Mouse (Mus musculus): ENCODE data around the gene Mrtfb. TPM values are rescaled to one million over a fixed set of nuclear protein-coding genes. Genes with fewer than 3 reads are reported as not detected.

Mrtfb gene
- polyA plus RNA-seq, 1 experiment from 2014 or later: 14.9 TPM

DNA sequence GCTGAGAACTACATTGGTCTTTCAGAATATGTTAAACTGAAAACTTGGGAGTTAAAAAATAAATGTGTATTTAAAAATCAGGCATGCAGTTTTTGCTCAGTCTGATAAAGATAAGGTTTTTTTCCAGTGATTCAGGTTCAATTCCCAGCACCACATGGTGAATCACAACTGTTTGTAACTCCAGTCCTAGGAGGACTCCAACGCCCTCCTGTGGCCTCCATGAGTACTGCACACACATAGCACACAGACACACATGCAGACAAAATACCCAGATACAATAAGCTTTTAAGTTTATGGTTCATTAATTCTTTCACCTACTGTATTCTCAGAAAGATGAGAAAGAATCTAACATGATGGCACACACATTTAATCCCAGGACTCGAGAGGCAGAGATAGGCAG is 154.5 kb downstream of the Mrtfb start:
- ATAC-seq (ENCODE audit: low FRiP score, low TSS enrichment) (no peak), DNase-seq (no peak)
- Histone ChIP-seq H3K36me3 (ENCODE audit: control insufficient read depth, insufficient read depth, low read length) (peaks cover 56% of the 10 kb centered on the region), H3K27ac (replicated peaks; ENCODE audit: low read depth, low read length) (no peak overlapping the region), H3K9ac (replicated peaks; ENCODE audit: low read length) (no peak overlapping the region), H3K4me1 (ENCODE audit: control insufficient read depth, insufficient read depth, low read length) (no peaks in the 10 kb centered on the region), H3K9me3 (ENCODE audit: control insufficient read depth, low read length) (no peaks in the 10 kb centered on the region), H3K4me3 (replicated peaks; ENCODE audit: low read depth, low read length) (no peak overlapping the region), H3K4me2 (ENCODE audit: low read length) (no peak overlapping the region), H3K27me3 (ENCODE audit: control insufficient read depth, insufficient read depth, low read length) (no peaks in the 10 kb centered on the region)
- 83% methylated on average over 2 of the region's 2 CpGs for WGBS

DNA sequence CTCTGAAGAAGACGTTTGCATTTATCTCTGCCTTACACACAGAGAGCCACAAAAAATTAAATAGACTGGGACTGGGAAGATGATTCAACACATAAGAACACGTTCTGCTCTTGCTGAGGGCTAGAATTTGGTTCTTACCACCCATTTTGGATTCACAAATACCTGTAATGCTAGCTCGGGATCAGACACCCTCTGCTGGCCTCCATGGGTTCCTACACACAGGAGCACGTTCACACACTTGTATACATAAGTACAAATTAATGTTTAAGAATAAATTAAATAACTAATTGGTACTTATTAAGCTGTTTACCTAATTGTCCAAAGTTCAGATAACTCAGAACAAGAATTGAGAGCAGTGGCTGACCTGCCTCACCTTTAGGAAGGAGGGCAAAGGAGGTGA is 155.2 kb downstream of the Mrtfb start:
- DNase-seq (no peak), ATAC-seq (ENCODE audit: low FRiP score, low TSS enrichment) (no peak)
- no peak overlapping the region for H3K4me2 ChIP-seq (ENCODE audit: low read length)
- peaks cover 51% of the 10 kb centered on the region for H3K36me3 ChIP-seq (ENCODE audit: control insufficient read depth, insufficient read depth, low read length)
- no peaks in the 10 kb centered on the region for H3K27me3 ChIP-seq (ENCODE audit: control insufficient read depth, insufficient read depth, low read length)
- no peaks in the 10 kb centered on the region for H3K4me1 ChIP-seq (ENCODE audit: control insufficient read depth, insufficient read depth, low read length)
- no peak overlapping the region for H3K27ac ChIP-seq (replicated peaks; ENCODE audit: low read depth, low read length)
- H3K9ac ChIP-seq (replicated peaks; ENCODE audit: low read length): no peak overlapping the region
- H3K9me3 ChIP-seq (ENCODE audit: control insufficient read depth, low read length): no peaks in the 10 kb centered on the region
- 96% methylated on average over 4 of the region's 4 CpGs for WGBS
- no peak overlapping the region for H3K4me3 ChIP-seq (replicated peaks; ENCODE audit: low read depth, low read length)

DNA sequence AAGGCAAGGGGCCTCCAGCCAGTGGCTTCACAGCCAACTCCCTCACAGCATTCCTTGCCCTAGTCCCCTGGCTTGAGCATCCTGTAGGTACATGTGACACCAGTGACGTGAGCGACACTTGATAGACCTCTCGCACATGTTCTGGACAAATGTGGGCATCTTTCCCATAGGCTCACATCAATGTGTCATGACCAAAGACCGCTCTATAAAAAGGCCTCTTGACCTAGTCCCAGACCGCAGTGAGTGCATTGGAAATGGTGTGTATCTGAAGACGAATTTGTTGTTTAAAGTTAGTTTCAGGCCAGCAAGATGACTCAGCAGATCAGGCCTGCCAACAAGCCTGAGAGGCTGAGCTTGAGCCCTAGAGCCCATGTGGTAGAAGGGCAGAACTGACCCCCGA is 158.3 kb downstream of the Mrtfb start:
- WGBS: 96% methylated on average over 7 of the region's 7 CpGs
- DNase-seq (no peak), ATAC-seq (ENCODE audit: low FRiP score, low TSS enrichment) (no peak)
- Histone ChIP-seq H3K9ac (replicated peaks; ENCODE audit: low read length) (no peak overlapping the region), H3K9me3 (ENCODE audit: control insufficient read depth, low read length) (no peaks in the 10 kb centered on the region), H3K27ac (replicated peaks; ENCODE audit: low read depth, low read length) (no peak overlapping the region), H3K4me2 (ENCODE audit: low read length) (no peak overlapping the region), H3K4me1 (ENCODE audit: control insufficient read depth, insufficient read depth, low read length) (no peaks in the 10 kb centered on the region), H3K27me3 (ENCODE audit: control insufficient read depth, insufficient read depth, low read length) (no peaks in the 10 kb centered on the region), H3K36me3 (ENCODE audit: control insufficient read depth, insufficient read depth, low read length) (peaks cover 34% of the 10 kb centered on the region), H3K4me3 (replicated peaks; ENCODE audit: low read depth, low read length) (no peak overlapping the region)

DNA sequence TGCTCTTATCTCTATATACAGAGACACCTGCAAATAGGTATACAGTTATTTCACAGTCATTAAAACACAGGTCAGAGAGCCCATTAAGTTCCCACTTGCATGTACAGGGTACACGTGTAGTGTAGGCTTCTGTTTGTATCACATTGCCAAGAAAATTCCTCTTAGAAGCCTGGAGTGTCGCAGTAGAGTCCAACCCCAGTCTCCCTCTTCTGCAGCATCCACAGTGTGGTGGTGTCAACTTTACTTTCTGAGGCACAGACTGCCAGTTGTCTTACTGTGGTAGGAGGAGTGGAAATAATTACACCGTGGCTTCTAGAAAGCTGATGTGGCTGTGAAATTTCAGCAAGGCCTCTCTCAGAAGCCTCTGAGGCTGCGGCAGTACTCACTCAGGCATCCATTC is 158.7 kb downstream of the Mrtfb start:
- no peak overlapping the region for H3K4me3 ChIP-seq (replicated peaks; ENCODE audit: low read depth, low read length)
- ATAC-seq (ENCODE audit: low FRiP score, low TSS enrichment) (no peak), DNase-seq (no peak)
- no peak overlapping the region for H3K4me2 ChIP-seq (ENCODE audit: low read length)
- no peaks in the 10 kb centered on the region for H3K27me3 ChIP-seq (ENCODE audit: control insufficient read depth, insufficient read depth, low read length)
- 91% methylated on average over 4 of the region's 4 CpGs for WGBS
- no peaks in the 10 kb centered on the region for H3K9me3 ChIP-seq (ENCODE audit: control insufficient read depth, low read length)
- peaks cover 34% of the 10 kb centered on the region for H3K36me3 ChIP-seq (ENCODE audit: control insufficient read depth, insufficient read depth, low read length)
- H3K27ac ChIP-seq (replicated peaks; ENCODE audit: low read depth, low read length): no peak overlapping the region
- no peak overlapping the region for H3K9ac ChIP-seq (replicated peaks; ENCODE audit: low read length)
- no peaks in the 10 kb centered on the region for H3K4me1 ChIP-seq (ENCODE audit: control insufficient read depth, insufficient read depth, low read length)

DNA sequence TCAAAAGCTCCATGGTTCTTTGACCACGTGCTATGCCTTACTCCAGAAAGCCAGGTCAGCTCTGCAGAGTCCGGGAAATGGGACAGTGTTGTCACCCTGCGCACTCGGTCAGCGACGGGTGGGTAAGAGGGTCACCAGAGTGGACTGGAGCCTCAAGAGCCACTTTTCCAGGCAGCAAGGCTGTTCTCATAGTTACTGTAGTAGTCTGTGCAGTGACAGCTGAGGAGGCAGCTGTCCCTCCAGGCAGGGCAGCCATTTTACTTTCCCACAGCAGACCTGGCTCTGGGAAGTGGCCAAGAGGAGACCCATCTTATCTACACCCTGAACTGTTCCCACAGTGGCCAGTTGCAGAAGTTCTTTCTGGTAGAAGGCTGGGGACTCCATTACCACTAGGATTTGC is 159.2 kb downstream of the Mrtfb start:
- Histone ChIP-seq H3K36me3 (ENCODE audit: control insufficient read depth, insufficient read depth, low read length) (peaks cover 34% of the 10 kb centered on the region), H3K27ac (replicated peaks; ENCODE audit: low read depth, low read length) (no peak overlapping the region), H3K4me1 (ENCODE audit: control insufficient read depth, insufficient read depth, low read length) (no peaks in the 10 kb centered on the region), H3K4me2 (ENCODE audit: low read length) (no peak overlapping the region), H3K9ac (replicated peaks; ENCODE audit: low read length) (no peak overlapping the region), H3K9me3 (ENCODE audit: control insufficient read depth, low read length) (no peaks in the 10 kb centered on the region), H3K4me3 (replicated peaks; ENCODE audit: low read depth, low read length) (no peak overlapping the region), H3K27me3 (ENCODE audit: control insufficient read depth, insufficient read depth, low read length) (no peaks in the 10 kb centered on the region)
- WGBS: 96% methylated on average over 6 of the region's 6 CpGs
- DNase-seq (no peak), ATAC-seq (ENCODE audit: low FRiP score, low TSS enrichment) (no peak)

DNA sequence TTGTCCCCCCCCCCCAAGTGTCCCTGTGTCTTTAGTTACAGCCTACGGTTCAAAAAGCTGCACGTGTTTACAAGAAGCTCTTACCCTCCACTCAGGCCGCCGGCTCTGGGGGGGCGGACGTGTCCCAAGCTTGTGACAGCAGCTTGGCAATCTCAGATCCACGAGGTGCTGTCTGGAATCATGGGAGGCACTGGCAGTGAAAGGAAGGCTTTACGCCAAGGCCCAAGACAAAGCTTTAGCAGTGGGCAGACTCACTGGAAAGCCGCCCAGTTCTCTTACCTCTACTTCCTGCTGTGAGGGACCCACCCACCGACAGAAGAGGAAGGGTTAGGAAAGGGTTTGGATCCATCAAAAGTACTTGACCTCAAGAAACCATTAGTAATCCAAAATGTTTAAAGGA is 160.2 kb downstream of the Mrtfb start:
- H3K9me3 ChIP-seq (ENCODE audit: control insufficient read depth, low read length): no peaks in the 10 kb centered on the region
- H3K36me3 ChIP-seq (ENCODE audit: control insufficient read depth, insufficient read depth, low read length): peaks cover 26% of the 10 kb centered on the region
- no peak overlapping the region for H3K27ac ChIP-seq (replicated peaks; ENCODE audit: low read depth, low read length)
- no peak overlapping the region for H3K4me2 ChIP-seq (ENCODE audit: low read length)
- ATAC-seq (ENCODE audit: low FRiP score, low TSS enrichment) (no peak), DNase-seq (peak; percentile 9)
- H3K4me3 ChIP-seq (replicated peaks; ENCODE audit: low read depth, low read length): no peak overlapping the region
- no peaks in the 10 kb centered on the region for H3K4me1 ChIP-seq (ENCODE audit: control insufficient read depth, insufficient read depth, low read length)
- WGBS: 79% methylated on average over 10 of the region's 10 CpGs
- no peak overlapping the region for H3K9ac ChIP-seq (replicated peaks; ENCODE audit: low read length)
- no peaks in the 10 kb centered on the region for H3K27me3 ChIP-seq (ENCODE audit: control insufficient read depth, insufficient read depth, low read length)

DNA sequence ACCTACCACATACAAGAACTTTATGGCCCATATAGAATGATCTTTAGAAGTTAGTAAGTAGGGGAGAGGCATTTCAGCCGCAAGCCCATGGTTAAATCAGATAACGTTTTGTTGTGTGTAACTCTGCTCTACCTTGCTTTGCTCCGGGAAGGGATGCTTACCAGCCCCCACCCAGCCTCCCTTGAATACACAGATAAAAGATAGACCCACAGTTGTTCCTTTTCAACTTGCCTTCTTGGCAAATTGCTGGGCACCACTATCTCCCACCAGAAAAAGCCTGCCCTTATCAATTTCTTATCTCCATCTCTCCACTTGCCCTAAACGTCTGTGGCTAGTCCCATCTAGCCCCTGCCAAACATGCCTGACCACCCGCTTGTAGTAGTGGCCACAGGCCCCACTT is 161.6 kb downstream of the Mrtfb start:
- H3K4me3 ChIP-seq (replicated peaks; ENCODE audit: low read depth, low read length): no peak overlapping the region
- no peak for DNase-seq
- no peaks in the 10 kb centered on the region for H3K4me1 ChIP-seq (ENCODE audit: control insufficient read depth, insufficient read depth, low read length)
- H3K36me3 ChIP-seq (ENCODE audit: control insufficient read depth, insufficient read depth, low read length): peaks cover 13% of the 10 kb centered on the region
- no peak for ATAC-seq (ENCODE audit: low FRiP score, low TSS enrichment)
- 90% methylated on average over 5 of the region's 5 CpGs for WGBS
- no peaks in the 10 kb centered on the region for H3K27me3 ChIP-seq (ENCODE audit: control insufficient read depth, insufficient read depth, low read length)
- H3K27ac ChIP-seq (replicated peaks; ENCODE audit: low read depth, low read length): no peak overlapping the region
- no peaks in the 10 kb centered on the region for H3K9me3 ChIP-seq (ENCODE audit: control insufficient read depth, low read length)
- H3K4me2 ChIP-seq (ENCODE audit: low read length): no peak overlapping the region
- no peak overlapping the region for H3K9ac ChIP-seq (replicated peaks; ENCODE audit: low read length)

DNA sequence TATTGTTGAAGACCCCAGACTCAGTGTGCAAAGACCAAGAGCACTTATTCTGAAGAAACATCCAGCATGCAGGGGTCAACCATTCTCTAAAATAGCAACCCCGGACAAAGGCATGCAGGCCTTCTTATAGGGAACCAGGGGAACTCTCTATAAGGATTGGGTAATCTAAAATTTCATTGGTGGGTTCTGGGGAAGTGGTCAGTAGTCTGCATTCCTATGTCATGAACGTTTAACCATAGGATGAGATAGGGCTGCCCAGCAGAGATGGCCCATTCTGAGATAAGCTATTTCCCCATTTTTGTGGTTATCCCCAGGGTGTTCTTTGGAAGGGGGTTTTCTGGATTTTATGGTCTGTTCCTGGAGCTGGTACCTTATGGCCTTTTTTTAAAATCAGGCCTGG is 163.5 kb downstream of the Mrtfb start:
- 0 out of 2 replicates have a peak, but pooled peaks cover 5% of the 10 kb centered on the region for H3K36me3 ChIP-seq (ENCODE audit: control insufficient read depth, insufficient read depth, low read length)
- no peak overlapping the region for H3K27ac ChIP-seq (replicated peaks; ENCODE audit: low read depth, low read length)
- H3K9me3 ChIP-seq (ENCODE audit: control insufficient read depth, low read length): no peaks in the 10 kb centered on the region
- ATAC-seq (ENCODE audit: low FRiP score, low TSS enrichment): no peak
- no peak for DNase-seq
- H3K4me1 ChIP-seq (ENCODE audit: control insufficient read depth, insufficient read depth, low read length): no peaks in the 10 kb centered on the region
- WGBS: 94% methylated on average over 2 of the region's 2 CpGs
- H3K4me2 ChIP-seq (ENCODE audit: low read length): no peak overlapping the region
- no peaks in the 10 kb centered on the region for H3K27me3 ChIP-seq (ENCODE audit: control insufficient read depth, insufficient read depth, low read length)
- no peak overlapping the region for H3K9ac ChIP-seq (replicated peaks; ENCODE audit: low read length)
- no peak overlapping the region for H3K4me3 ChIP-seq (replicated peaks; ENCODE audit: low read depth, low read length)

DNA sequence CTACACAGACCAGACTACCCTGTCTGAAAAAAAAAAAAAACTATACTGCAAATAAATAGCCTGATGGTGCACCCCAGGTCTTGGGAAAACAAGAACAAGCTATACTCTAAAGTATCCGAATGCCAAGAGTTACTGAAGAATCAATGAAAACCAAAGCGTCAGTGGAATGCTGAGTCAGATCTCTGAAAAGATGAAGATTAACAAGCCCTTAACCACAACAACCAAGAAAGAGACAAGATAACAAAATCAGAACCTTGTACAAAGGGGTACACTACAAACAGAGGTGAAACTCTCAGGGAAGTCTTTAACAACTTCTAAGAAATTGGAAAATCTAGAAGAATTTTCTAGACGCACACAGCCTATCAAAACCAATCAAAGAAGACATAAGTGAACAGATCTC is 166.2 kb downstream of the Mrtfb start:
- ATAC-seq (ENCODE audit: low FRiP score, low TSS enrichment) (no peak), DNase-seq (no peak)
- no peak overlapping the region for H3K9ac ChIP-seq (replicated peaks; ENCODE audit: low read length)
- H3K4me1 ChIP-seq (ENCODE audit: control insufficient read depth, insufficient read depth, low read length): no peaks in the 10 kb centered on the region
- 95% methylated on average over 3 of the region's 3 CpGs for WGBS
- H3K27me3 ChIP-seq (ENCODE audit: control insufficient read depth, insufficient read depth, low read length): no peaks in the 10 kb centered on the region
- no peaks in the 10 kb centered on the region for H3K9me3 ChIP-seq (ENCODE audit: control insufficient read depth, low read length)
- H3K4me3 ChIP-seq (replicated peaks; ENCODE audit: low read depth, low read length): no peak overlapping the region
- H3K4me2 ChIP-seq (ENCODE audit: low read length): no peak overlapping the region
- no peak overlapping the region for H3K27ac ChIP-seq (replicated peaks; ENCODE audit: low read depth, low read length)
- no peaks in the 10 kb centered on the region for H3K36me3 ChIP-seq (ENCODE audit: control insufficient read depth, insufficient read depth, low read length)
